Mouse (Mus musculus) liver (tissue): ENCODE measurements around the gene Gpr18.

Source experiments
- DNase-seq: peaks from one replicate; pipeline ENCODE4 v3.0.0-alpha.2; 2020; ENCODE audit warnings: mixed read lengths

The Gpr18 gene

DNA sequence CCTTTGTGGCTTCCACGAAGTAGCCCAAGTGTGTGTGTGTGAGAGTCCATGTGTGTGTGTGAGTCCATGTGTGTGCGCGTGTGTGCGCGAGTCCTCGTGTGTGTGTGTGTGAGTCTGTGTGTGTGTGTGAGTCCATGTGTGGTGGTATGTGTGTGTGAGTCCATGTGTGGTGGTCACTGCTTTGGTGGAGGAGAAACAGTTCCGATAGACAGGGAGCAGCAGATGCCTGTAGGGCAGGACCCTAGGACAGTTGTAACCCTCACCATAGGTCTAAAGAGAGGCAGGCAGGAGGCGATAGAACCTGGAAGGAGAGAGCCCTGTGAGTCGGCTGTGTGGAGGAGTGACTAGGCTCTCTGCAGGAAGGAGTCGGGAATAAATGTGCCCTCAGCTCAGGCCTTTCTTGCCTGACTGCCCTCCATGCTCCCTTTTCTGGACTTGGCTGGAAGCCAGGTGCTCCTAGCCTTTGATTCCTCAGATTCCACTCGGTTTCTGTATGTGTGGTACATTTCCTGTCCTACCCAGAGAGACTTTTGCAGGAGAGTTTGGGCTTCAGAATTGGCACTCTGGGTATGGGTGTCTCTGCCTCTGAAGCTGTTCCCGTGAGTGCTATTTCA is 5.0 kb upstream of the Gpr18 start:
- DNase-seq, result no peak

DNA sequence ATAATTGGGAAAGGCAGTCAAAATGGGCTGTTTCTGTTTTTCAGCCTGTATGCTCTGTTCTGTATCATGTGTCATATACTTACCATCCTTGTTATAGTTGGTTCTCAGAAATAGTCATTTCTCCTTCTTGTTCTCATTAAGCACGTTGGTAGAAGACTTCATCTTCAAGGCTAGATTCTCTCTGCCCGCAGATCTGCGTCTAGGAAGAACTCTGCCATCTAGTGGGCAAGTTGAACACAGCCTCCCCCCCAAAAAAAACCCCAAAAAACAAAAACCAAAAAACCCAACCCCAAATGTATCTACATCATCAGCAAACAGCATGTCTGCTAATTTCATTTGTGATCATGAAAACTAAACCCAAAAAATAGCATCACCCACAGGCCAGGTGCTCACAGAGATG is 4.2 kb upstream of the Gpr18 start:
- DNase-seq, result no peak

DNA sequence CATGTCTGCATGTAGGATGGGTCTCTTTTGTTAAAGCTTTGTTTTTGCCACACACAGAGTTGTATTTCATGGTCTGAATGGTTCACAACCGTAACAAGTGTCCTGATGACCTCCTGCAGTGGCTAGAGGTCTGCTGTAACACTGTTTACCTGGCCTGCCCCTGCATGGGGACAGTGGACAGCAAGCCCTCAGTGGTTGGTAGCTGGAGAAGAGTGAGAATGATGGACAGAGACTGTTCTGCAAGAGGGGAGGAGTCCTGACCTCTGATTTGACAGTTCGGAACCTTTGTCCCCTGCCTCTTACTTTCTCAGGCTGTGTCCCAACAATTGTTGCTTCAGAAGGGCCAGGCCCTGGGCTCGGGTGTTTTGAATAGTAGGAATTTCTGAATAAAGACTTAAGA is 2.7 kb upstream of the Gpr18 start:
- DNase-seq, result peak; percentile 25

GRCm38 (mm10) chr14:121916311-121917094 is 922 bp upstream of the Gpr18 start:
- DNase-seq, result no peak

GRCm38 (mm10) chr14:121915143-121915542 is 438 bp downstream of the Gpr18 start:
- no peak for DNase-seq

DNA sequence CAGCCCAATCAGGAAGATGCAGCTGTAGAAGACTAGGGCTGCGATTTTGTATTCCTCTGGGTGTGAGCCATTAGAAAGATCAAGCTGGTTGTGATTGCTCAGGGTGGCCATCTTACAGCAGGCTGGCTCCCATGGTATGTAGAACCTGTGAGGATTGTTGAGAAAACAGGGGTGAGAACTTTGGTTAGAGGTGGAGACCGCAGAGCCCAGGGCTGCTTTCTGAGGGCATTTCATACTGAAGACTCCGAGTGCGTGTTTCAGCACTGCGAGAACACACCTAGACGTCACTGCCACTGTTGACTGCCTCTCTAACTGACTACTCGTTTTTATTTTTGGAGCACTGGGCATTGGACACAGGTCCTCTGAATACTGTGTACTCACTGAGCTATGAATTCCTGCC is 3.1 kb downstream of the Gpr18 start:
- no peak for DNase-seq

DNA sequence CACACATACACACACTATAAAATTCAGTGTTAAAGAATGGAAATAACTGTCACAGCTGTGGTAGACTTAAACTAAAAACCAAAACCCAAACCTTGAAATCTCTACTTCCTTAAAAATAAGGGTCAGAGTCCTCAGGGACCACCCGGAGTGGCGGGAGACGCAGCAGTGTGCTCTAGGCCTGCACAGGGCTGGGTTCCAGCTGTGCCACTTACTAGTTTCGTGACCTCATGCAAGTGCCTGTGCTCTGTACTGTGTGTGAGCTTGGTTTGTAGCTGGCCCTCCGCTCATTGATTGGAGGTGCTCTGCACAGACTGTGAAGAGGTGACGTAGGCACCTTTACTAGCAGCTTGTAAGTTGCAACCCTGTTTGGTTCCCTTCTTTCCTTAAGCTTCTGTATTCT is 5.7 kb downstream of the Gpr18 start:
- DNase-seq, result no peak

DNA sequence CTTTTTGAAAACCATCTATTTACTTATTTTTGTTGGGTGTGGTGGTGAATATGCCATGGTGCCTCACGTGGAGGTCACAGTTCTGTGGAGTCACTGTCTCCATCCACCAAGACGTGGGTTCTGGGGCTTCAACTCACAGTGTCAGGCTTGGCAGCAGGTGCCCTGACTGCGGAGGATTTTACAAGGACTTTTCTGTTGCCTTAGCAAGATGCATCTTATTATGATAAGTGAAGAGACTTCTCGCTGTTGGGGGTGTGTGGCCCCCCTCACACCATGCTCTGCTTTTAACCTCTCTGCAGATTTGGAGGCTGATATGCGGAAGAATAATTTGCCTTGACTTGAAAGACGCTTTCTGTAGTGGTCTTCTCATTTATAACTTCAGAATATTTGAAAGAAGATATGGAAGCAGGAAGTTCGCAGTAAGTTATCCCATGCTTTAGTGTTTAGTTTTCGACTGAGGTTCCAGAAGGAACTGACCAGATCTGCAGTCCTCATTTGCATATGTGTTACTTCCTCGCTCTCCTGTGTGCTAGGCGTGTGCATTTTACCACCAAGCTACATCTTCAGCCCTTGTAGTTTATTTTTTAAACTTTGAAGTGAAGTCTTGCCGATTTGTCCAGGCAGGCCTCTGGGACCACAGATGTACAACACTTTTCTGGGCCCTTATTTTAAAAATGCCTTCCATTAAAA is 8.4 kb downstream of the Gpr18 start:
- DNase-seq, result no peak

DNA sequence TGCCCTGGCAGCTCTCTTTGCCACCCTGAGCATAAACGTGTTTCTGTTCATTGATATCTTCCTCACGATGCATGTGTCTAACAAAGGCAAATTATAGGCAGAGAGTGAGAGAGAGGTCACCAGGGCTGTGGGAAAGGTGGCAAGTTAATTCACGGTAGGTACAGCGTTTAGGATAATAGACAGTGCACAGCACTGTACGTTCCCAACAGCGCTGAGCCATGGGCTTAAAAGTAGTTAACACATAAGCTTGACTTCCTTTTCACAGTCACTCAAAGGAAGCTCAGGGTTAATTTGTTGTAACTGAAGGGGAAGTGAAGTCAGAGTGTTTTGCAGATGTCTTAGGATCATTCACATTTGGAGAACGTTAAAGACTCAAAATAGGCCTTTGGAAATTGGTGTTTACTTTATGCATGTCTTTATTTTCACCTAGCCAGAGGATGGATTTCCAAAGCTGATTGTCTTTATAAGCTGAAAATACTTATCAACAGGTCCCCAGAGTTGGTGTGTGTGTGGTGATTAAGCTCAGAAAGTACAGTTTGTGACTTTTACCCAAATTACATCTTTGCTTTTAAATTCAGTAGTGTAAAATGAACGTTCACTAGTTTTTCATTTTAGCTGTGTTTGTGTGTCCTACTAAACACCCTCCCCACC is 9.1 kb downstream of the Gpr18 start:
- no peak for DNase-seq

- no peak for DNase-seq
Measured at GRCm38 (mm10) chr14:121904754-121905153, 10.8 kb downstream of the Gpr18 start.

DNA sequence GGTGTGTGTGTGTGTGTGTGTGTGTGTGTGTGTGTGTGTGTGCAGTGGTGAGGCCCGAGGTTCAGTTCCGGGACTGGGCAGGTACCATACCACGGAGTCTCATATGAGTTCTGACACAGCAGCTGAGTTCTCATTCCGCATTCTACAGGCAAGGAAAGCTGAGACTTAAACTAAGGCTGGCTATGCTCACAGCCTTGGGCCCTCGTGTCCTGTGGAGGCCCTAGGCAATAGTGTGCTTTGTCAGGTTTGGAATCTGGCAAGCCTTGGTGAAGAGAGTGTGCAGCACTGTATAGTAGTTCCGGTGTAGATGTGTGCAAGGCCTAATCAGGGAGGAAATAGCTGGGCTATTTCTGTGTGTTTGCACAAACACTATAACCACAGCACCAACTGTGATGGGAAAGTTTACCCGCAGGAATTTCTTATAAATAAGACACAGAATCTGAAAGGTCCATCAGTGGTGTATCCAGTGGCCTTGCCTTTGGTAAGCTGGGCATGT is 12.2 kb downstream of the Gpr18 start:
- DNase-seq, result no peak

DNA sequence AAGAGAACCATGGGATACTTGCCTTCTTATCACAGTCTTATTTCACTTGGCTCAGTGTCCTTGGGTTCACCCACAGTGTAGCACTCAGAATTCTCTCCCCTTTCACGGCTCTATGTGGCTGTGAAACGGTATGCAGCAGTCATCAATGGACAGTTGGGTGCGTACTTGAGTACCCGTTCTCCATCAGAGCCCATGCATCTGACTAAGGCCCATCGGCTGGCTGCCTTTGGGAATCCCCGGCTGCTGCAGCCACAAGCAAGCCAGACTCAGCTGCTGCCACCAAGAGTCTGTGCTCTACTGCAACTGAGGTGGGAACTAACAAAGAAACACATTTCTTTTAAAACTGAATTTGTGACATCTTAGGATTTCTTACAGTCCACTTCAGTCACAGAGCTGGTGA is 14.1 kb downstream of the Gpr18 start:
- no peak for DNase-seq

DNA sequence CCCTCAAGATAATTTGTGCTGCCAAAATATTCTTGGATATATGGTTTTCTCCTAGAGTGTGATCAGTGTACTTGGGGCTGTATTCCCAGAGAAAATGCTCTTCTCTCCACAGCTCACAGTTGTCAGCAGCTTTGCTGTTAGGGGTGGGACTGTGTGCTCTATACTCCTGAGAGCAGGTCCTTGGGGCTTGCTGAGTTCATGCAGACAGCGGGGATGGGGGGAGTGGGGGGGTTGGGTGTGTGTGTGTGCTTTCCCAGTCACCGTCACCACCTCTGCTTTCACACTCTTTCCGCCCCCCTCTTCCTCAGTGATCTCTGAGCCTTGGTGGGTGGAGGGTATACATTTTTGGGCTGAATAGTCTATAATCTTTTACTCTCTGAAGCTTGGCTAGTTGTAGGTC is 16.5 kb downstream of the Gpr18 start:
- no peak for DNase-seq

- DNase-seq, result no peak
Measured at GRCm38 (mm10) chr14:121898509-121898908, 17.1 kb downstream of the Gpr18 start.

DNA sequence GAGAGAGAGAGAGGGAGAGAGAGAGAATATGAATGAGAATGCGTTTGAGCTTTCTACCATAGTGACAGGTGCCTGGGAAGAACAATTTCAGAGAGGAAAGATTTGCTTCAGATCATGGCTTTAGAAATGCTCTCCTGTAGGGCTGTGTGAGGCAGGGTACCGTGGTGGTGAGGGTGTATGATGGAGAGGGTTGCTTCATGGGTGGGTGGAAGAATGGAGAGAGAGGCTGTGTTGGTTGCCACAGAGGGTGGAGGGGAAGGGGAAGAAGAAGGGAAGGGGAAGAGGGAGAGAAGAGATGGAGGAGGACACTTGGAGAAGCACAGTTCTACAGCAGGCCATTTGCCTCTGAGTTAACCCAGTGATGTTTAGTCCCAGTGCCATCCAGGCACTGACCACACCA is 17.8 kb downstream of the Gpr18 start:
- no peak for DNase-seq

GRCm38 (mm10) chr14:121896126-121897090 is 19.2 kb downstream of the Gpr18 start:
- no peak for DNase-seq

- DNase-seq, result no peak
Measured at GRCm38 (mm10) chr14:121895316-121895715, 20.3 kb downstream of the Gpr18 start.

DNA sequence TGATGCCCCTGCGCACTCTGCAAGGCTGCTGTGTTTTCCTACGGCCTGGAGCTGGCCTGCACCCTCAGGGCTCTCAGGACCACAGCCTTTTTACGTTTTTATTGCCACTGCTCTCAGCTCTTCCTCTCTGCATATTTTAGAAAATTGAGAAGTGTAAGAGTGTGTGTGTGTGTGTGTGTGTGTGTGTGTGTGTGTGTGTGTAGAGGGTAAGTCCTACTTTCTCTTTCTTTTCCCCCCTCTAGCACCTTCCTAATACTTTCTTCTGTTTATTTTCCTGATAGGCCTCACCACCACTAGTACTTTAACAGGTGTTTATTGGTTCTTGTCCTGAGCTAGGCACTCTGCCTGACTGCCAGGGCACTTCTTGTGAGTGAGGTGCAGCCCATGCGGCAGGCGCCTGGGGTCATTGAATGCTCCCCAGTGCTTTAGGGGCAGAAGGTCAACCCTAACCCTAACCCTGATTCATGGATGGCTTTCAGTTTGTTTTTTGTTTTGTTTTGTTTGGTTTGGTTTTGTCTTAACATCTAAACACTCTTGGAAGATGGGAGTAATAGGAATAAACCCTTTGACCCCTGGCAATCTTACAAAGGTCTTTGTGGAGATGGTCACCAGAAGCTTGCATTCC is 21.0 kb downstream of the Gpr18 start:
- DNase-seq, result no peak

GRCm38 (mm10) chr14:121893747-121894146 is 21.8 kb downstream of the Gpr18 start:
- no peak for DNase-seq

DNA sequence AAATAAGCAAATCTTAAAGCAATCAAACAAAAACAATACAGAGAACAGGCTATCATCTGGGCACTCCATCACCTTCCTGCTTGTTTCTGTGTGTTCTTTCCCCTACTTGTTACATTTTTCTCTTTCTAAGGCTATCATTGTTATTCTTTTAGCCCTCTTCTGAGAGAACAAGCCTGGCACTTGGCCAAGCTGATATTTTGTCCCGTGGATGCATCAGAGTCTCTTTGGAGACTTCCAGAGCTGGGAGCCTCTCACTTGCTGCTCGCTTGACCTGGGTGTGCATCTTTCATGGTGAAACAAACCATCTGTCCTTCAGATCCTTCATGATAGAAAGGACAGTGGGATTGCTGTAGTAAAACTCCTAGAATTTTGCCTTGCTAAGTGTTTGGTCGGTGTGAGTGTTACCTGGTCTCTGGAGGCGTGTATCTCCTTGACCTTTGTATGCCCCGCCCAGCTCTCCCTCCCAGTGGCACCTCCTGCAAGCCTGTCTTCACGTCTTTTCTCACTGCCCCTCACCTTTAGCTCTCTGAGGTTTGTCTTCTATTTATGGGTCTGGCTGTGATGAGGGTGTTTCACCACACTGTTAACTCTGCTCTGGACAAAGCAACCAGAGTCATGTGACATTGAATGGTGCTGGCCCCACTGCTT is 31.3 kb downstream of the Gpr18 start:
- no peak for DNase-seq

DNA sequence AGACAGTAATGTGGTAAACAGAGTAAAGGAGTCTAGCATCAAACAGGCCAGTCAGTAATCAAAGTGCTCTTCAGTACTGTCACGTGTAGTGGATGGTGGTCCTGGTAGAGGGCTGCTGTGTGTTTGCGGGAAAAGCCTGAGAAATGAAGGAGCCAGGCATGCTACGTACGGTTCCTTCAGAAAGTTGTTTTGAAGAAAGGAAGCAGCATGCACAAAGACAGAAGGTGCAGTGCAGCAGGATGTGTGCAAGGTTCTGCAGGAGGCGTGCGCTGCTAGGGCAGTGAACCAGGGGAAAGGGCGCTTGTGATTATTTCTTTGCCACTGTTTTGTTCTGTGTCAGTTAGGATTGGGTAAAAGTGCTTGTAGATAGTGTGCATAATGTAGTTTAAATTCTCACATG is 34.4 kb downstream of the Gpr18 start:
- no peak for DNase-seq
